Mouse (Mus musculus) heart, adult 11 months (tissue): ENCODE results near the gene A930004D18Rik.

Source experiments
- DNase-seq: peaks from one replicate; pipeline ENCODE4 v3.0.0; 2022

A930004D18Rik gene

GRCm38 (mm10) chr2:18033166-18034108, 4.1 kb downstream of the A930004D18Rik start:
- peak; percentile 62 for DNase-seq

- DNase-seq, result no peak
Observed at GRCm38 (mm10) chr2:18032538-18032895, 5.0 kb downstream of the A930004D18Rik start.

GRCm38 (mm10) chr2:18031831-18032537, 5.6 kb downstream of the A930004D18Rik start:
- DNase-seq, result peak; percentile 93

- peak; percentile 91 for DNase-seq
Observed at GRCm38 (mm10) chr2:18031271-18031821, 6.2 kb downstream of the A930004D18Rik start.

GRCm38 (mm10) chr2:18030581-18030980, 7.0 kb downstream of the A930004D18Rik start:
- peak; percentile 73 for DNase-seq

- DNase-seq, result peak; percentile 45
Observed at GRCm38 (mm10) chr2:18029656-18030055, 7.9 kb downstream of the A930004D18Rik start.

GRCm38 (mm10) chr2:18028140-18029021, 9.2 kb downstream of the A930004D18Rik start:
- DNase-seq, result peak; percentile 99

- peak; percentile 99 for DNase-seq
Observed at GRCm38 (mm10) chr2:18027448-18028139, 9.9 kb downstream of the A930004D18Rik start.

- peak; percentile 97 for DNase-seq
Observed at GRCm38 (mm10) chr2:18026116-18026947, 11.2 kb downstream of the A930004D18Rik start.

- no peak for DNase-seq
Observed at GRCm38 (mm10) chr2:18025781-18026115, 11.8 kb downstream of the A930004D18Rik start.

- DNase-seq, result peak; percentile 40
Observed at GRCm38 (mm10) chr2:18025116-18025515, 12.4 kb downstream of the A930004D18Rik start.

- DNase-seq, result peak; percentile 55
Observed at GRCm38 (mm10) chr2:18022886-18023285, 14.7 kb downstream of the A930004D18Rik start.

- DNase-seq, result peak; percentile 30
Observed at GRCm38 (mm10) chr2:18019122-18019521, 18.4 kb downstream of the A930004D18Rik start.

- DNase-seq, result peak; percentile 7
Observed at GRCm38 (mm10) chr2:18017321-18017720, 20.2 kb downstream of the A930004D18Rik start.

- no peak for DNase-seq
Observed at GRCm38 (mm10) chr2:18016639-18017038, 20.9 kb downstream of the A930004D18Rik start.

GRCm38 (mm10) chr2:18015581-18015980, 22.0 kb downstream of the A930004D18Rik start:
- peak; percentile 9 for DNase-seq

GRCm38 (mm10) chr2:18012866-18013265, 24.7 kb downstream of the A930004D18Rik start:
- DNase-seq, result peak; percentile 55

GRCm38 (mm10) chr2:18011226-18011625, 26.3 kb downstream of the A930004D18Rik start:
- DNase-seq, result peak; percentile 33

- DNase-seq, result no peak
Observed at GRCm38 (mm10) chr2:18005137-18005536, 32.4 kb downstream of the A930004D18Rik start.

- DNase-seq, result no peak
Observed at GRCm38 (mm10) chr2:18004286-18004685, 33.3 kb downstream of the A930004D18Rik start.

GRCm38 (mm10) chr2:18002306-18002705, 35.2 kb downstream of the A930004D18Rik start:
- no peak for DNase-seq
